Comparison of ENCODE assay signal across 20 mouse cellular contexts in genomic region chr8:3531936-3532335, GRCm38 (mm10). TPM values are rescaled to one million over a fixed set of nuclear protein-coding genes. Genes with fewer than 3 reads are reported as not detected.
"Had no signal": no experiment of that assay in that cellular context is flagged by ENCODE, and none has a peak within 500 bp of the region (broad histone marks: within the 10 kb centered on the region; RNA-seq: fewer than 3 reads in every experiment).

No protein-coding gene starts in this region.

- H3K9ac ChIP-seq: limb, embryonic 13.5 days; liver, embryonic 13.5 days; lung, embryonic 14.5 days; midbrain, embryonic 12.5 days; midbrain, embryonic 15.5 days; neural tube, embryonic 12.5 days; neural tube, embryonic 15.5 days had no signal

- DNase-seq: kidney, postnatal 25 days; layer of hippocampus, adult 9-11 months; liver, embryonic 13.5 days; lung, embryonic 14.5 days; thymus, adult 18-20 months; thymus, postnatal 36 days had no signal

- H3K27ac ChIP-seq: kidney, postnatal 0 days; layer of hippocampus, adult 2 months; limb, embryonic 10.5 days; limb, embryonic 13.5 days; liver, embryonic 13.5 days; macrophage; midbrain, embryonic 12.5 days; midbrain, embryonic 15.5 days; neural tube, embryonic 12.5 days; neural tube, embryonic 15.5 days had no signal

- H3K9me3 ChIP-seq: limb, embryonic 10.5 days; limb, embryonic 13.5 days; liver, embryonic 13.5 days; midbrain, embryonic 12.5 days; midbrain, embryonic 15.5 days; neural tube, embryonic 12.5 days; neural tube, embryonic 15.5 days had no signal

- H3K27me3 ChIP-seq: limb, embryonic 13.5 days; liver, embryonic 13.5 days; midbrain, embryonic 12.5 days; midbrain, embryonic 15.5 days; neural tube, embryonic 12.5 days; neural tube, embryonic 15.5 days had no signal

- H3K4me3 ChIP-seq: layer of hippocampus, adult 2 months; limb, embryonic 10.5 days; limb, embryonic 13.5 days; liver, embryonic 13.5 days; midbrain, embryonic 12.5 days; midbrain, embryonic 15.5 days; neural tube, embryonic 12.5 days; neural tube, embryonic 15.5 days had no signal

- H3K4me1 ChIP-seq: limb, embryonic 10.5 days; limb, embryonic 13.5 days; midbrain, embryonic 12.5 days; midbrain, embryonic 15.5 days; neural tube, embryonic 12.5 days; neural tube, embryonic 15.5 days had no signal

RNA-seq across cellular contexts. Expression of gene C330021F23Rik, which starts 35.9 kb away (rescaled TPM):
- total RNA-seq: layer of hippocampus, adult 2 months; layer of hippocampus, postnatal 25 days; left cerebral cortex, postnatal 25 days; megakaryocyte, adult 5-6 weeks had no signal
- polyA plus RNA-seq: macrophage; spleen, adult 2 months; testis, adult 2 months had no signal
